Mouse (Mus musculus): ENCODE measurements at regions not wholly inside any gene's neighbourhood (a gene's known extent, or its start where the extent isn't known, plus 50 kb on each side); places are given as distances from the start of the nearest gene placed in this dataset.

GRCm38 (mm10) chr13:35380224-35381009 is 279.2 kb upstream of the Cdyl start:
- Histone ChIP-seq H3K4me3 (ENCODE audit: low read depth, low read length) (no peak overlapping the region), H3K9ac (ENCODE audit: low read depth, low read length) (no peak overlapping the region), H3K36me3 (ENCODE audit: control insufficient read depth, insufficient read depth, low read length) (no peaks in the 10 kb centered on the region), H3K27me3 (replicated peaks; ENCODE audit: control insufficient read depth, insufficient read depth, low read length) (no peaks in the 10 kb centered on the region), H3K4me2 (ENCODE audit: low read depth, low read length) (no peak overlapping the region), H3K9me3 (ENCODE audit: control insufficient read depth, low read length) (no peaks in the 10 kb centered on the region), H3K27ac (replicated peaks; ENCODE audit: low read depth, low read length) (no peak overlapping the region), H3K4me1 (ENCODE audit: control insufficient read depth, insufficient read depth, low read length) (no peaks in the 10 kb centered on the region)
- DNase-seq (ENCODE audit: low spot score) (no peak), ATAC-seq (ENCODE audit: low read depth) (no peak)
- WGBS: 66% methylated on average over 3 of the region's 3 CpGs

GRCm38 (mm10) chr13:35381641-35382040 is 278.0 kb upstream of the Cdyl start:
- DNase-seq (ENCODE audit: low spot score): no peak
- H3K27me3 ChIP-seq (replicated peaks; ENCODE audit: control insufficient read depth, insufficient read depth, low read length): no peaks in the 10 kb centered on the region
- no peak overlapping the region for H3K4me2 ChIP-seq (ENCODE audit: low read depth, low read length)
- no peak overlapping the region for H3K4me3 ChIP-seq (ENCODE audit: low read depth, low read length)
- WGBS: 63% methylated on average over 2 of the region's 2 CpGs
- no peak overlapping the region for H3K27ac ChIP-seq (replicated peaks; ENCODE audit: low read depth, low read length)
- no peak overlapping the region for H3K9ac ChIP-seq (ENCODE audit: low read depth, low read length)
- no peaks in the 10 kb centered on the region for H3K4me1 ChIP-seq (ENCODE audit: control insufficient read depth, insufficient read depth, low read length)
- H3K36me3 ChIP-seq (ENCODE audit: control insufficient read depth, insufficient read depth, low read length): no peaks in the 10 kb centered on the region
- no peak for ATAC-seq (ENCODE audit: low read depth)
- no peaks in the 10 kb centered on the region for H3K9me3 ChIP-seq (ENCODE audit: control insufficient read depth, low read length)

DNA sequence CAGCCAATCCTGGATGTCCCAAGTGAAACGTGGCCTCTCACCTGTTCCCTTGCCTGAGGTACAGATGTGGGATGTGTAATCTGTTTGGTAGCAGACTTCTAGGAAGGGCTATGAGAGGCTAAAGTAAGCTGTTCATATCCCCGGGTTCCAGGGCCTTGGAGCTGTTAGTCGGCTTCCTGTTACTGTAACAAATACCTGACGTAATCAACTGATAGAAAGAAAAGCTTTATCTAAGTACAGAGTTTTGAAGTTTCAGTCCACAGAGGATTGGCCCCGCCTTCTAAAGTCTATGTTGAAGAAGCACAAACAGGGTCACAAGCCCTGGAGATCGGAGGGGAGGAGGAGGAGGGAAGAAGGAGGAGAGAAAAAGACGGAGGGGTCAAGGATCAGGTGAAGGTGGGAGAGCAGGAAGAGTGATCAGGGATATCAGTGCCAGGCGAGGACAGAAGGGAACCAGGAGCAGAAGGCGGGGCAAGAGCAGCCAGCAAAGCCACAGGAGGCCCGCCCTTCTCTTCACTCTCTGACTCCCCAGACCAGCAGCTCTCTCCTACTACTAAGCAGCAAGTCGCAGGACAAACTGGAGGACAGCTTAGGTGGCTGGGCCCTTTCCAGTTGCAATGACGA is 276.5 kb upstream of the Cdyl start:
- ATAC-seq (ENCODE audit: low read depth): peak; percentile 37; the same call in 1 of the 2 replicates
- Histone ChIP-seq H3K27me3 (replicated peaks; ENCODE audit: control insufficient read depth, insufficient read depth, low read length) (no peaks in the 10 kb centered on the region), H3K9me3 (ENCODE audit: control insufficient read depth, low read length) (no peaks in the 10 kb centered on the region), H3K4me3 (ENCODE audit: low read depth, low read length) (no peak overlapping the region), H3K27ac (replicated peaks; ENCODE audit: low read depth, low read length) (no peak overlapping the region), H3K36me3 (ENCODE audit: control insufficient read depth, insufficient read depth, low read length) (no peaks in the 10 kb centered on the region), H3K4me1 (ENCODE audit: control insufficient read depth, insufficient read depth, low read length) (no peaks in the 10 kb centered on the region), H3K4me2 (ENCODE audit: low read depth, low read length) (no peak overlapping the region), H3K9ac (ENCODE audit: low read depth, low read length) (no peak overlapping the region)
- 39% methylated on average over 12 of the region's 12 CpGs for WGBS
- DNase-seq (ENCODE audit: low spot score): no peak

DNA sequence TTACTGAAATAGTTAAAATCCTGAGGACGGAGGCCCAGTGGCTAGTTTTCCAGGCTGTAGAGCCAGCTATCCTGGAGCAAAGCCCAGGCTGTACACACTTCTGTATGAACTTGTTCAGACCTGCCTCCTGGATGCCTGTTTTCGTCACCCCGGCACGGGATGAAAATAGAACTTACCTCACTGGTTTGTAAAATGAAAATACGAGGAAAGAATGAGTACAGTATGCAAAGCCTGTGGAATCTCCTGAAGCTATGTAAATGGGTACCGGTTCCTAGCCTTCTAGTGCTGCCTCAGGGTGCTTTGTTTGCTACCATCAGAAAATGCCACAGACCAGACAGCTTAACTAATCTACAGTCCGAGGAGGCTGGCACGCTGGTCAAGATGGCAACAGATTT is 276.0 kb upstream of the Cdyl start:
- Histone ChIP-seq H3K27me3 (replicated peaks; ENCODE audit: control insufficient read depth, insufficient read depth, low read length) (no peaks in the 10 kb centered on the region), H3K4me3 (ENCODE audit: low read depth, low read length) (no peak overlapping the region), H3K4me1 (ENCODE audit: control insufficient read depth, insufficient read depth, low read length) (no peaks in the 10 kb centered on the region), H3K4me2 (ENCODE audit: low read depth, low read length) (no peak overlapping the region), H3K27ac (replicated peaks; ENCODE audit: low read depth, low read length) (no peak overlapping the region), H3K36me3 (ENCODE audit: control insufficient read depth, insufficient read depth, low read length) (no peaks in the 10 kb centered on the region), H3K9ac (ENCODE audit: low read depth, low read length) (no peak overlapping the region), H3K9me3 (ENCODE audit: control insufficient read depth, low read length) (no peaks in the 10 kb centered on the region)
- DNase-seq (ENCODE audit: low spot score) (peak; percentile 76), ATAC-seq (ENCODE audit: low read depth) (peak; percentile 72)
- WGBS: 34% methylated on average over 8 of the region's 8 CpGs

DNA sequence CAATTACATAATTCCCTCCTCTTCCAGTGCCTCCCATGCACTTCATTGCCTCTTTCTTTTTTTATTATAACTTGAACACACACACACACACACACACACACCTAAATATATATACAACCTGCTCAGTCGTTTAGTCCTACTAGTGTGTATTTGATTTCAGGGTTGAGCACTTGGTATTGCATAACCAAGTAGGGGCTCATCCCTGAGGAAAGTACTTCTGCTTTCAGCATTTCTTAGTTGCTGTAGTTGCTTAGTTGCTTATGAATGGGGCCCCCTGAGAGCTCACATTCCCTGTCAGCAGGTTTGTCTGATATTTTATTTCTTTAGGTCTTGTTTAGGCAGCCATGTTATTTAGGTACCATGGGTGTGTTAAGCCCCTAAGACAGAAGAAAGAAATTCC is 271.3 kb upstream of the Cdyl start:
- Histone ChIP-seq H3K27me3 (replicated peaks; ENCODE audit: control insufficient read depth, insufficient read depth, low read length) (no peaks in the 10 kb centered on the region), H3K4me3 (ENCODE audit: low read depth, low read length) (no peak overlapping the region), H3K9me3 (ENCODE audit: control insufficient read depth, low read length) (no peaks in the 10 kb centered on the region), H3K4me1 (ENCODE audit: control insufficient read depth, insufficient read depth, low read length) (peaks cover 16% of the 10 kb centered on the region), H3K27ac (replicated peaks; ENCODE audit: low read depth, low read length) (no peak overlapping the region), H3K9ac (ENCODE audit: low read depth, low read length) (no peak overlapping the region), H3K36me3 (ENCODE audit: control insufficient read depth, insufficient read depth, low read length) (no peaks in the 10 kb centered on the region), H3K4me2 (ENCODE audit: low read depth, low read length) (no peak overlapping the region)
- WGBS: 42% methylated on average over 1 of the region's 1 CpGs
- ATAC-seq (ENCODE audit: low read depth) (no peak), DNase-seq (ENCODE audit: low spot score) (no peak)

DNA sequence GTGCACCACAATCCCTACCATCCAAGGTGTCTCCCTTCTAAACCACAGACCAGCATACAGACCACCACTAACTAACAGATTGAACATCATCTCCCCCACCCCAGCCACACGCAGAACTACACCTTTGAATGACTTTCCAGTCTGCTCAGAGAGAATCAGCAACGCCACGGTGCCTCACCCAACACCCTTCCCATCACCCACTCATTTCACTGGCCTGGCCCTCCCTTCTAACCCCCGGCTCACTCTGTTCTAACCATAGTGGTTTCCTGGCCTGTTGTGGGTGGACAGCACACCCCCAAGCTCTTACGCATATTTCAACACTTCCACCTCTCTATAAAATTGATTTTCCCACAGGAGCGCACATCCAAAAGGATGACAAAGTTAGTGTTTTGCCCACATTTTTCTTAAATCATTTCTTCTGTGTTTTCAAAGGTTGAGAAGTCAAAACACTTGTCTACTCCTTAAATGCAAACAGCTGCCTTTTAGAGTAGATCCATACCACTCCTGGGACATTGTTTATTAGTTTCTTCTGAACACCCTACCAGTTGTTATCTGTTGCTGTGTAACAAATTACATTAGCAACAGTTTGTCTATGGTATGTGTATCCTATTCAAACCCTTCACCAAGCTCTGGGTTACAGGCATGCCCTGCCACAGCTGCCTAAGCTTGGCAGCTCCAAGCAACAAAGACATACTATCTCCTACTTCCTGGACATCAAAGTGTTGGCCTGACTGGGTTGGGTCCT is 269.7 kb upstream of the Cdyl start:
- H3K9ac ChIP-seq (ENCODE audit: low read depth, low read length): no peak overlapping the region
- H3K4me1 ChIP-seq (ENCODE audit: control insufficient read depth, insufficient read depth, low read length): peaks cover 18% of the 10 kb centered on the region
- no peaks in the 10 kb centered on the region for H3K36me3 ChIP-seq (ENCODE audit: control insufficient read depth, insufficient read depth, low read length)
- H3K4me2 ChIP-seq (ENCODE audit: low read depth, low read length): no peak overlapping the region
- no peaks in the 10 kb centered on the region for H3K27me3 ChIP-seq (replicated peaks; ENCODE audit: control insufficient read depth, insufficient read depth, low read length)
- 59% methylated on average over 6 of the region's 6 CpGs for WGBS
- DNase-seq (ENCODE audit: low spot score) (no peak), ATAC-seq (ENCODE audit: low read depth) (peak; percentile 73)
- H3K4me3 ChIP-seq (ENCODE audit: low read depth, low read length): no peak overlapping the region
- 0 out of 2 replicates have a peak overlapping the region, but pooled peaks have one; percentile 33 for H3K27ac ChIP-seq (replicated peaks; ENCODE audit: low read depth, low read length)
- no peaks in the 10 kb centered on the region for H3K9me3 ChIP-seq (ENCODE audit: control insufficient read depth, low read length)

DNA sequence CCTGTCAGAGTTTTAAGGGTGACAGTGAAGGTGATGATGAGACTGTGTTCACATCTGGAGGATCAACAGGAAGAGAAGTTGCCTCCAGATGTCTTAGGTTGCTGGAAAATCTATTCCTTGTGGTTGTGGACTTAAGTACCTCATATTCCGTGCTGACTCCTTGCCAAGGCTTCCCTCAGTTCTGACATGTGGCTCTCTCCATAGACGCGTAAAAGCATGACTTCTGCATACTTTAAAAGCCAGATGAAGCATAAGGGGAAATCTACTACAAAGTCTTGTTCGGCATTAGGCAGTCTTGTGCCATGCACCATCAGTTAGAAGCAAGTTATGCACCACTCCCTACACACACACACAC is 269.1 kb upstream of the Cdyl start:
- Histone ChIP-seq H3K36me3 (ENCODE audit: control insufficient read depth, insufficient read depth, low read length) (no peaks in the 10 kb centered on the region), H3K9me3 (ENCODE audit: control insufficient read depth, low read length) (no peaks in the 10 kb centered on the region), H3K4me2 (ENCODE audit: low read depth, low read length) (no peak overlapping the region), H3K27ac (replicated peaks; ENCODE audit: low read depth, low read length) (0 out of 2 replicates have a peak overlapping the region, but pooled peaks have one; percentile 33), H3K9ac (ENCODE audit: low read depth, low read length) (no peak overlapping the region), H3K4me1 (ENCODE audit: control insufficient read depth, insufficient read depth, low read length) (peaks cover 24% of the 10 kb centered on the region), H3K27me3 (replicated peaks; ENCODE audit: control insufficient read depth, insufficient read depth, low read length) (no peaks in the 10 kb centered on the region), H3K4me3 (ENCODE audit: low read depth, low read length) (no peak overlapping the region)
- peak; percentile 94 for DNase-seq (ENCODE audit: low spot score)
- 40% methylated on average over 4 of the region's 4 CpGs for whole genome bisulfite sequencing
- peak; percentile 78 for ATAC-seq (ENCODE audit: low read depth)

DNA sequence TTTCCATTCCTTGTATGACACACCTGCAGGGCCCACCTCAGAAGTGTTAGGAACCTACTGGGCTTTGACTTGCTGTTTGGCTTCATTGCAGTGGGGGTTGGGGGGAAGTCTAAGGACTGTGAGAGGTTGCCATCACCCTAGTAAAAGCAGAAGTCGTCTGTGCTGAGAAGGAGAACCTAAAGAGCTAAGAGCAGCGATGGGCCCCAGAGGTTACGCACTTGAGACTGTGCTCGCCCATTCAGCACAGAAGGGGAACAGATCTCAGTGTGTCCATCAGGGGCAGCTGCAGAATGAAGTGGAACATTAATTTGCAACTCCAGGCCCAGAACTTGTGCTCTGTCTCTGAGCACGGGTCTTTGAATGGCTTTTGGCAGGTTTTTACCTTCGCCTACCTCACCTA is 267.5 kb upstream of the Cdyl start:
- ATAC-seq (ENCODE audit: low read depth) (no peak), DNase-seq (ENCODE audit: low spot score) (no peak)
- Histone ChIP-seq H3K27me3 (replicated peaks; ENCODE audit: control insufficient read depth, insufficient read depth, low read length) (no peaks in the 10 kb centered on the region), H3K27ac (replicated peaks; ENCODE audit: low read depth, low read length) (no peak overlapping the region), H3K4me3 (ENCODE audit: low read depth, low read length) (no peak overlapping the region), H3K4me1 (ENCODE audit: control insufficient read depth, insufficient read depth, low read length) (peaks cover 27% of the 10 kb centered on the region), H3K9ac (ENCODE audit: low read depth, low read length) (no peak overlapping the region), H3K36me3 (ENCODE audit: control insufficient read depth, insufficient read depth, low read length) (no peaks in the 10 kb centered on the region), H3K4me2 (ENCODE audit: low read depth, low read length) (no peak overlapping the region), H3K9me3 (ENCODE audit: control insufficient read depth, low read length) (no peaks in the 10 kb centered on the region)
- 89% methylated on average over 6 of the region's 6 CpGs for WGBS
